Mouse (Mus musculus) activated CD4-positive, CD25-positive, alpha-beta regulatory T cell, adult 4 months (primary cell): ENCODE data around the gene Fam78b. TPM values are rescaled to one million over a fixed set of nuclear protein-coding genes. Genes with fewer than 3 reads are reported as not detected.
A peak's percentile ranks its signal among the peaks of the same experiment; 100 is the strongest.

Experiments used
- ATAC-seq: one replicate; pipeline ENCODE4 v1.8.0; 2017
- polyA plus RNA-seq, 2 experiments: library from polyadenylated mRNA; unstranded; fragments of 100-300 nt; shearing (Covaris generic); gene quantifications; one replicate each; pipeline ENCODE4 v1.2.1; 2017

The Fam78b gene
- polyA plus RNA-seq, 2 experiments from 2014 or later = not detected

DNA sequence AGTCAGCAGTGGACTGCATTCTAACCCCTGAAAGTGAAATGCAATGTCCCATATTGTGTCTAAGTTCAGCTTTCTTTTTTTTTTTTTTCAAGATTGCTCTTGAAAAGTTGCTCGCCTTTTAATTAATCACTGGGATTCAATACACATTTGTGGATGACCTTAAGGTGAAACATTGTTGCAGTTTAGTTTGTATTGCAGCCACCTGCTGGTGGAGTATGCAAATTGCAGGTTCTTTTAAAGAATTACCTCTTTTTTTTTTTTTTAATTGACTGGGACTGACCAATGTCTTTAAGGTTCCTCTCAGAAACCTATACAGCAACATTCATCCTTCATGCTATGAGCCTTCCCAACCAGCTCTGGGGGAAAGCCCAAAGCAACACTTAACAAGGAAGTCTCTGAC lies 33.2 kb downstream of the Fam78b start:
- ATAC-seq = no peak

- no peak for ATAC-seq
These were observed 41.3 kb downstream of the Fam78b start for GRCm38 (mm10) chr1:167042558-167042957.

- no peak for ATAC-seq
These were observed 45.1 kb downstream of the Fam78b start for GRCm38 (mm10) chr1:167046169-167046927.

GRCm38 (mm10) chr1:167050859-167051258 lies 49.6 kb downstream of the Fam78b start:
- ATAC-seq = no peak

DNA sequence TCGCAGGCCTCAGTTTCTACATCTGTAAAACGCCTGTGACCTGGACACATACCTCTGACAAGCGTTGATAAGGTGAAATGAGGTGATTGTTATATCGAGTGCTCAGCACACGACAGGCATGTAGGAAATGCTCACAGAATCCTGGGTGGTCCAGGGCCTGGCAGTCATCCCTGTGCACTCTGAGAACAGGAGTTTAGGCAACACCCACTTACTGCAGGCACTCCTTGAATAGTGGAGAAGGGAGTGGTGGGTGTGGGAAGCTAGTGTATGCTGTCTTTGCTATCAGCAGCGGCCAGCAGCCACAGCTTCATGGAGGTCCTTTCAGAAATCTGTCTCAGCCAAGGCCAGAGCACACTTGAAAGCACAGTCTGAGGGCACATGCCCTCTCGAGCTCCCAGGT lies 52.8 kb downstream of the Fam78b start:
- ATAC-seq = no peak

DNA sequence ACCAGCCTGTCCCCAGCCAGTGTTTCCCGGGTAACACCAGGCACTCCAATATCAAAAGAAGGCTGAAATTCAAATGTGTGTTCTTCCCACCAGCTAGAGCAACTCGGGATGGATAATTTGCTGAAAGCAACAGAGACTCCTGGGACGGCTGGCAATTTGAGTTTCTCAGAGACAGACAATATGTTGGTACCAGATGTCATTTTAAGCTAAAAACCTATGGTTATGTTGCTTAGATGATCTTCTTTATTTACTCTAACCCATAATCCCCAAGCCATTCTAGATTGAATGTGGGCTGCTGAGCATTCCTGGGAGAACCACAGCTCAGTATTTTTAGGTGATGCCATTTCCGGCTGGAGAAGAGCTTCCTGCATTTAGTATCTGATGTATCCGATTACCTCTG lies 56.3 kb downstream of the Fam78b start:
- ATAC-seq = no peak

- ATAC-seq = no peak
These were observed 58.5 kb downstream of the Fam78b start for GRCm38 (mm10) chr1:167059550-167060285.

DNA sequence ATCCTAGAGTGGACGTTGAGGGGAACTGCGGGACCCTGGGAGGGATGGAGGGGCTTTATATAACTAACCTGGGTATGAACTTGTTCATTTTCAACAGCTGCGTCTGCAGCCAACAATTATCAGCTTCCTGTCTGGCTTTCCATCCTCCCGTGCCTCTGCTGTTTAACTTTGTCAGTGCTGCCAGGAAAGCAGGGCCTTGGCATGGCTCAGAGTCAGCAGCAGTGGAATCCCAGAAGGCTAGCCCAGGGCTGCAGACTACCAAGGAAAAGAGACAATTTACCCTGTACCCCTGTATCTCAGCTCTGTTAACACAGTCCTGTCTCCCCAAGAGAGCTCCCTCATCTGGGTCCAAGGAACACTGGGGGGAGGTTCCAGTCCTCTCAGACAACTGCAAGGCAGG lies 62.8 kb downstream of the Fam78b start:
- no peak for ATAC-seq

- no peak for ATAC-seq
These were observed 64.3 kb downstream of the Fam78b start for GRCm38 (mm10) chr1:167065541-167065940.

DNA sequence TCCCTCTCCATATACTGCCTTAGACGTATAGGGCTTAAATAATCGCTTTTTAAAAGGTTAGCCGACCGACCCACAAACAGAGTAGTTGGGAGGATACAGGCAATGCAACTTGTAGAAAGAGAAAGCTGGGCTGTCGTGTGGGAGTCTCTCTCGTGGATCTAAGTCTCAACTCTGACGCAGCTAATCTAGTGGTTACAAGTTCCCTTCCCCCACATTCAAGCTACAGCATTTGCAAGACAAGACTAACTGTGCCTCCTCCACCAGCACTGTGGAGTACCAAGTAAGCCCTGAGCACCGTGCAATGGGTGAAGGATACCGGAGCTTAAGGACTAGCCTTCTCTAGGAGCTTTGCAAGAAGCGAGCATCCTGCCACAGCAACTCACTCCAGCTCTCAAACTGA lies 64.8 kb downstream of the Fam78b start:
- no peak for ATAC-seq

DNA sequence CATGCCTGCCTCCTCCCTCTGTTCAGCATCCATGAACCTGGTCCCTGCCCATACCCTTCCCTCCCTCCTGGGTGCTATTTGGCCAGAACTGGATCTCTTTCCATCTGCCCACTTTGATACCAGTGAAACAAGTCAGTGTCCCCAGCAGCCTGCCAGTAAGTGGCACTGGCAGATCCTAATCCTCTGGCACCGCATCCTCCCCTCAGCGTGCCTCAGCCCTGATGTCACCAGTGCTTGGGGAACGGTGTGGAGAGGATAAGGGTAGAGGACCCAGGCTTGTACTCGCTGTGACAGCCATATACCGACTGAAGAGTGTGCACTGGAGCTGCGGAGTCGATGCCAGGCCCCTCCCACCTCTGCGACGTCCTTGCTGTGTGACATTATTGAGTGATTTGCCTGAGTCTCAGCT lies 65.7 kb downstream of the Fam78b start:
- no peak for ATAC-seq

- no peak for ATAC-seq
These were observed 68.5 kb downstream of the Fam78b start for GRCm38 (mm10) chr1:167069741-167070140.

- ATAC-seq = peak; percentile 86
These were observed 69.1 kb downstream of the Fam78b start for GRCm38 (mm10) chr1:167070306-167070705.

- no peak for ATAC-seq
These were observed 74.5 kb downstream of the Fam78b start for GRCm38 (mm10) chr1:167075726-167076125.

DNA sequence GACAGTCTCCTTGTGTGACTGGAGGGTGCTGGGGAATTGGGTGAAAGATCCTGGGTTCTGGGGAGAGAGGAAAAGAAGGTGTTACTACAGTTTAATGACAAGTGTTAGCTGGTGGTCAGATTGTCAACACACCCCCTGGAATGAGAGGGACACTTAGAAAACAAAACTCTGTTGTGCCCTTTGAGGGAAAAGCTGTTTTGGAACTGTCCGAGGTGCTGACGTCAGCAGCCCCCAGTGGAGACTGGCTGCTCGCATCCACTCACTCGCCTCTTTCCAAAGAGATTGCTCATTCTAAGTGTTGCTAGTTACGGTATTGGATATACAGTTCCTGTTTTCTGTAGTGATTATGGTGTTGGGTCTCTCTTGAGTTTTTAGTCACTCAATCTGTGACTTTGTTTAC lies 78.3 kb downstream of the Fam78b start:
- ATAC-seq = no peak

GRCm38 (mm10) chr1:167081946-167082345 lies 80.7 kb downstream of the Fam78b start:
- no peak for ATAC-seq

DNA sequence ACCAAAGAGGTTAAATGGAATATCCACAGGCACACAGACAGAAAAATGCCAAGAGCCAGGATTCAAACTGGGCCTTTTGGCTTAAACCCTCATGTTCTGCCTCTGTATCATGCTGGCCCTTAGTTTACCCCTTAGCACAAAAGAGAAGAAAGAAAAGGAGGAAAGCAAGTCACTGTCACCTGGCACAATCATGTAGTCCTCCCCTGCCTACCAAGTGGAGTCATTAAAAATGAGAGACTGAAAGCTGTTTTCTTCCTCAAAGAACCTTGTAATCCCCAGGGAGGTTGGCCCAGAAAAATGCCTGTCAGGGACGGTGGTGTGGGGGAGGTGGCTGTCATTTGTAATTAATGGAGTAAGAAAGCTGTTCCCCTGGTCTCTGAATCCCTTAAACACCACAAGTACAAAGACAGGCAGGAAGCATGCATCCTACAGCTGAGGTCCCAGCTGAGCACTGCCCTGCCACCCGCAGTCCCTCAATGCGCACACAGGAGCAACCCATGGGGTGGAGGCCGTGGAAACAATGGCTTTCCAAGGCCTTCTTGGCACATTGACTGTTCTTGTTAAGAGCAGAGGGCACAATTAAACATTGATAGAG lies 81.4 kb downstream of the Fam78b start:
- ATAC-seq = no peak

DNA sequence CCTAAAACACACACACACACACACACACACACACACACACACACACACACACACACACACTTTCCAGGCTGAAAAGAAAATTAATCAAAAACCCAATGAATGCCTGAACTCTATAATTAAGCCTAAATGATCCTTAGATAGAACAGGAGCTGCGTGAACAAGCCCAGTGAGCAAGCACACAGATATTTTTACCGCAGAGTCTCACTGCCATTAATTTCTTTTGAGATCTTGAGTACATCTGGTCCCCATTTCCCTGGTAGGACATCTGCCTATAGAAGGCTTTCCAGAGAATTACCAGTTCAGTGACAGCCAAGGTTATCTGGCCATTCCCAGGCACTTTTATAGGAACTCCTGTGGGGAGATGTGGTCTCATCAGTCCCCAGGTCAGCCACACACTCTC lies 82.0 kb downstream of the Fam78b start:
- ATAC-seq = no peak

DNA sequence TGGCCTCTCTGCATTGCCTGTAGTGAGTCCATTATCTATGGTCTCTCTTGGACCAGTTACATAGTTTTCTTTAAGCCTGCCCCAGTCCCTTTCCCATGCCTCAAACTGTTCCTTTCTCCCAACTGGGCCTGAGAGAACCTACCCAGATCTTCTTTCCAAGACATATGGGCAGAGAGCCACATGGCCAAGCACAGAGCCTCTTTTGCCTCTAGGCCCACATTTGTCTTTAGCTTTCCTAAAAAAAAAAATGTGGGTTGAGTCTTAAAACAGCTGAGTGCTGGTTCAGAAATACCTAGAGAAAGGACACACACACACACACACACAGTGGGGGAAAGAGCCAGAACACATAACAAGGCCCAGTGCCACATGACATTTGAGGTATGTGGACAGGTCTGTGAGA lies 83.1 kb downstream of the Fam78b start:
- no peak for ATAC-seq

- ATAC-seq = no peak
These were observed 84.2 kb downstream of the Fam78b start for GRCm38 (mm10) chr1:167085461-167085860.

GRCm38 (mm10) chr1:167090466-167090865 lies 89.2 kb downstream of the Fam78b start:
- no peak for ATAC-seq

GRCm38 (mm10) chr1:167093551-167093950 lies 92.3 kb downstream of the Fam78b start:
- no peak for ATAC-seq

GRCm38 (mm10) chr1:167094589-167095148 lies 93.5 kb downstream of the Fam78b start:
- ATAC-seq = no peak

GRCm38 (mm10) chr1:167098741-167099140 lies 97.5 kb downstream of the Fam78b start:
- ATAC-seq = no peak
